Mouse (Mus musculus): ENCODE results near the gene 4933428G20Rik. TPM values are rescaled to one million over a fixed set of nuclear protein-coding genes. Genes with fewer than 3 reads are reported as not detected.

Gene 4933428G20Rik
- total RNA-seq, 2 experiments from 2014 or later, result not detected

GRCm38 (mm10) chr11:97532950-97533582, 32.9 kb upstream of the 4933428G20Rik start:
- no peak for DNase-seq

- DNase-seq, result no peak
These were observed 32.2 kb upstream of the 4933428G20Rik start for GRCm38 (mm10) chr11:97532354-97532753.

- peak; percentile 90 to 92 for DNase-seq
These were observed 31.5 kb upstream of the 4933428G20Rik start for GRCm38 (mm10) chr11:97531381-97532260.

GRCm38 (mm10) chr11:97530961-97531360, 30.8 kb upstream of the 4933428G20Rik start:
- no peak for DNase-seq

- no peak for DNase-seq
These were observed 29.9 kb upstream of the 4933428G20Rik start for GRCm38 (mm10) chr11:97530069-97530468.

- no peak for DNase-seq
These were observed 28.2 kb upstream of the 4933428G20Rik start for GRCm38 (mm10) chr11:97528282-97528808.

GRCm38 (mm10) chr11:97525313-97525712, 25.2 kb upstream of the 4933428G20Rik start:
- no peak for DNase-seq

GRCm38 (mm10) chr11:97524306-97524705, 24.2 kb upstream of the 4933428G20Rik start:
- no peak for DNase-seq

- peak; percentile 28 to 41 for DNase-seq
These were observed 23.7 kb upstream of the 4933428G20Rik start for GRCm38 (mm10) chr11:97523827-97524261.

GRCm38 (mm10) chr11:97523107-97523506, 23.0 kb upstream of the 4933428G20Rik start:
- DNase-seq, result no peak

- DNase-seq, result no peak
These were observed 21.8 kb upstream of the 4933428G20Rik start for GRCm38 (mm10) chr11:97521741-97522474.

- DNase-seq, result no peak
These were observed 20.4 kb upstream of the 4933428G20Rik start for GRCm38 (mm10) chr11:97520541-97520940.

GRCm38 (mm10) chr11:97513066-97513465, 12.9 kb upstream of the 4933428G20Rik start:
- DNase-seq, result no peak

GRCm38 (mm10) chr11:97512511-97512910, 12.4 kb upstream of the 4933428G20Rik start:
- no peak for DNase-seq

GRCm38 (mm10) chr11:97511661-97512369, 11.7 kb upstream of the 4933428G20Rik start:
- DNase-seq, result peak; percentile 66 to 69

- peak; percentile 67 to 83 for DNase-seq
These were observed 11.0 kb upstream of the 4933428G20Rik start for GRCm38 (mm10) chr11:97510966-97511660.

- DNase-seq, result no peak
These were observed 9.8 kb upstream of the 4933428G20Rik start for GRCm38 (mm10) chr11:97509715-97510485.

- DNase-seq, result no peak
These were observed 8.9 kb upstream of the 4933428G20Rik start for GRCm38 (mm10) chr11:97509058-97509457.

GRCm38 (mm10) chr11:97508198-97508597, 8.1 kb upstream of the 4933428G20Rik start:
- DNase-seq, result no peak

GRCm38 (mm10) chr11:97506331-97506730, 6.2 kb upstream of the 4933428G20Rik start:
- no peak for DNase-seq
